Comparison of ENCODE assay signal across 8 mouse cellular contexts in the genomic region with DNA sequence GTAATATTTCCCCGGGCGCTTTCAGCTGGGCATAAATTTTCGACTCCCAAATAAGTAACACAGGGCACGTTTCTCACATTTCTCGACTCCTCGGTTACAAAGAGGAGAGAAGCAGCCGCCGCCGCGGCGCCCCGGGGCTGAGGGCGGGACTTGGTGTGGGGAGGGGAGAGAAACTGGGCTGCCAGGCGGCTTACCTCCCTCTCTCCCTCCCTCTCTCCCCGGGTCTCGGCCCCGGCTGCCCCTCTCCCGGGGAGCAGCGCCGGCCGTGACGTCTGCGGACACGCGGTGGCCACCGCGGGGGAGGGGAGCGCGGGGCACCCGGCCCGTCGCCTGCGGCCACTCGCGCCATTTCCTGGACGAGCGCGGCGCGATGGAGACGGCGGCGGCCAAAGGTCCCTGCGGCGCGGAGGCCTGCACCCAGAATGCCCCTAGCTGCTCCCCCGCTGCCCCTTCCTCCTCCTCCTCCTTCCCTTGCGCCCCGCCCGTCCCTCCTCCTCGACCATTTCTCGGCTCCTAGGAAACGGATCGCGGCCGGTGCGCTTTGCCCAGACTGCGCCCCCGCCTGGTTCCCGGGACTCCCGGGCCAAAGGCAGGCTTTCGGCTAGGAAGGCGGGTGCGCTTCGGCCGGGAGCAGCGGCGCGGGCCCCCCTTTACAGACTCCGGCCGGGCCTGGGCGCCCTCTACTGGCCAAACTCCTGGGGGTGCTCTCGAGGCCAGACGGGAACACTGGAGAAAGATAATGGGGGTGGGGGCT. TPM values are rescaled to one million over a fixed set of nuclear protein-coding genes. Genes with fewer than 3 reads are reported as not detected.
A peak's percentile ranks its signal among the peaks of the same experiment; 100 is the strongest.
DNase-seq lines count a peak whose midpoint lies in the region; ATAC-seq lines count a peak whose summit lies in the region.

No protein-coding gene starts in this region.

- ATAC-seq in intestine, embryonic 14.5 days (replicated peaks; ENCODE audit: low FRiP score, low TSS enrichment, low read depth) = peak; percentile 78
- no peak for ATAC-seq in monocyte, adult 5-6 weeks (replicated peaks; ENCODE audit: insufficient number of reproducible peaks, low FRiP score, low TSS enrichment, poor library complexity, severe bottlenecking)

- H3K27me3 ChIP-seq in intestine, embryonic 14.5 days (replicated peaks; ENCODE audit: control insufficient read depth, insufficient read depth, low read length) = no peaks in the 10 kb centered on the region
- H3K27me3 ChIP-seq in midbrain, embryonic 10.5 days (ENCODE audit: low read depth, poor library complexity, severe bottlenecking) = peaks cover 4% of the 10 kb centered on the region; the same call in 1 of the 2 replicates

- H3K36me3 ChIP-seq in intestine, embryonic 14.5 days (ENCODE audit: control insufficient read depth, insufficient read depth, low read length) = peaks cover 5% of the 10 kb centered on the region
- peaks cover 15% of the 10 kb centered on the region for H3K36me3 ChIP-seq in midbrain, embryonic 10.5 days

- peak overlapping the region; percentile 99 for H3K27ac ChIP-seq in intestine, embryonic 14.5 days (ENCODE audit: low read depth)
- H3K27ac ChIP-seq in midbrain, embryonic 10.5 days (replicated peaks) = peak overlapping the region; percentile 100

- peaks cover 10% of the 10 kb centered on the region; the same call in 1 of the 2 replicates for H3K4me1 ChIP-seq in intestine, embryonic 14.5 days (replicated peaks; ENCODE audit: control insufficient read depth, insufficient read depth, low read length)
- H3K4me1 ChIP-seq in midbrain, embryonic 10.5 days = peaks cover 49% of the 10 kb centered on the region

- peak overlapping the region; percentile 62 for H3K4me2 ChIP-seq in intestine, embryonic 14.5 days (ENCODE audit: low read length)

- under 1% methylated on average over 54 of the region's 74 CpGs for WGBS in intestine, embryonic 14.5 days
- under 1% methylated on average over 65 of the region's 74 CpGs for WGBS in midbrain, embryonic 10.5 days

- H3K9ac ChIP-seq in intestine, embryonic 14.5 days (ENCODE audit: low read length) = peak overlapping the region; percentile 96

- intact Hi-C loops in left cerebral cortex, postnatal 14 days (cut with DNase I) = loop anchor here (5.0 kb wide), 1 partner anchor 163 kb away; no protein-coding TSS in a partner anchor

- DNase-seq in adrenal gland, adult 2 months = peak; percentile 94
- DNase-seq in embryo, embryonic 10 days (ENCODE audit: low spot score) = peak; percentile 95
- peak; percentile 91 for DNase-seq in gastrocnemius, postnatal 25 days
- DNase-seq in intestine, embryonic 14.5 days (ENCODE audit: low spot score) = peak; percentile 96
- DNase-seq in left cerebral cortex, postnatal 14 days (ENCODE audit: low spot score in 2 of 2) = peak; percentile 86
- DNase-seq in midbrain, embryonic 10.5 days (ENCODE audit: low spot score) = peak; percentile 95
- DNase-seq in skeletal muscle tissue, adult 2 months (ENCODE audit: low read depth, low spot score) = peak; percentile 89

- H3K9me3 ChIP-seq in intestine, embryonic 14.5 days (ENCODE audit: control insufficient read depth, low read length) = no peaks in the 10 kb centered on the region
- H3K9me3 ChIP-seq in midbrain, embryonic 10.5 days (replicated peaks) = no peaks in the 10 kb centered on the region

- peak overlapping the region; percentile 71 for H3K4me3 ChIP-seq in intestine, embryonic 14.5 days (ENCODE audit: low read depth, low read length)
- peak overlapping the region; percentile 94 for H3K4me3 ChIP-seq in midbrain, embryonic 10.5 days

RNA-seq across cellular contexts. Expression of gene Kctd15, which starts 1.3 kb away (rescaled TPM):
- 10 to 100 TPM in 1 of 2 experiments, 1 to 10 TPM in 1; 5.3 to 14.4 TPM for total RNA-seq in adrenal gland, adult 2 months (2021)
- 8.7 and 11.6 TPM in 2 replicates for polyA plus RNA-seq in adrenal gland, adult 2 months (2012; rRNA removed)
- total RNA-seq in gastrocnemius, postnatal 25 days (2021) = 10 to 100 TPM; 32.5 to 36.8 TPM
- polyA plus RNA-seq in intestine, embryonic 14.5 days (2014; fragmentation: Nextera tagmentation; extraction: Ambion mirVana) = 10.0 and 14.7 TPM in 2 replicates
- 10 to 100 TPM; 16.0 to 16.2 TPM for total RNA-seq in left cerebral cortex, postnatal 14 days (2021)
- 36.8 and 44.6 TPM in 2 replicates for polyA plus RNA-seq in midbrain, embryonic 10.5 days (2016; fragmentation: Nextera tagmentation; extraction: Ambion mirVana)
- total RNA-seq in monocyte, adult 5-6 weeks (2017) = 0.48 to 1.8 TPM (median 1.1 TPM) in 3 replicates
